Comparison of ENCODE assay signal across 9 mouse cellular contexts in genomic region chrX:71150551-71151001, GRCm38 (mm10). TPM values are rescaled to one million over a fixed set of nuclear protein-coding genes. Genes with fewer than 3 reads are reported as not detected.
DNase-seq lines count a peak whose midpoint lies in the region; ATAC-seq and TF ChIP-seq lines count a peak whose summit lies in the region.
"Had no signal": no experiment of that assay in that cellular context is flagged by ENCODE, and none has a peak within 500 bp of the region (broad histone marks: within the 10 kb centered on the region; RNA-seq: fewer than 3 reads in every experiment).

No protein-coding gene starts in this region.

- no peaks in the 10 kb centered on the region for H3K36me3 ChIP-seq in kidney, embryonic 15.5 days
- H3K36me3 ChIP-seq: liver, embryonic 13.5 days had no signal

- peaks cover 13% of the 10 kb centered on the region for H3K27me3 ChIP-seq in kidney, embryonic 15.5 days

- H3K27ac ChIP-seq in kidney, embryonic 15.5 days = no peak overlapping the region
- H3K27ac ChIP-seq in gastrocnemius, adult 2 months = peak overlapping the region; percentile 56
- H3K27ac ChIP-seq in layer of hippocampus, adult 2 months = no peak overlapping the region
- H3K27ac ChIP-seq: liver, embryonic 13.5 days had no signal

- peak; percentile 51 for DNase-seq in kidney, adult 18-20 months
- DNase-seq in adrenal gland, postnatal 25 days = peak; percentile 66
- peak; percentile 73 for DNase-seq in gastrocnemius, adult 2 months
- peak; percentile 27 to 38 for DNase-seq in layer of hippocampus, adult 2 months (ENCODE audit: low spot score in 2 of 2)
- DNase-seq in right cerebral cortex, postnatal 10 days (ENCODE audit: low spot score in 2 of 2) = peak; percentile 40 to 55
- DNase-seq in retina, postnatal 1 day = no peak
- no peak for DNase-seq in yolk sac, embryonic 10.5 days (ENCODE audit: low spot score)
- DNase-seq: liver, embryonic 13.5 days had no signal

- H3K4me2 ChIP-seq in kidney, embryonic 15.5 days = no peak overlapping the region
- H3K4me2 ChIP-seq: liver, embryonic 13.5 days had no signal

- WGBS in kidney, embryonic 15.5 days = 65% methylated on average over 4 of the region's 4 CpGs

- no peaks in the 10 kb centered on the region for H3K4me1 ChIP-seq in kidney, embryonic 15.5 days
- H3K4me1 ChIP-seq: liver, embryonic 13.5 days had no signal

- no peak for ATAC-seq in kidney, embryonic 15.5 days (replicated peaks; ENCODE audit: low FRiP score)

- no peak for TF ChIP-seq CTCF in gastrocnemius, adult 2 months (IDR thresholded peaks at IDR 0.05)
- no peak for TF ChIP-seq CTCF in layer of hippocampus, adult 2 months (conservative IDR thresholded peaks at IDR 0.05)

- no peaks in the 10 kb centered on the region for H3K9me3 ChIP-seq in kidney, embryonic 15.5 days (replicated peaks)
- H3K9me3 ChIP-seq: liver, embryonic 13.5 days had no signal

- H3K9ac ChIP-seq in kidney, embryonic 15.5 days = no peak overlapping the region
- H3K9ac ChIP-seq: liver, embryonic 13.5 days had no signal

- H3K4me3 ChIP-seq in kidney, embryonic 15.5 days (replicated peaks) = no peak overlapping the region
- peak overlapping the region; percentile 34 for H3K4me3 ChIP-seq in gastrocnemius, adult 2 months
- H3K4me3 ChIP-seq in layer of hippocampus, adult 2 months = no peak overlapping the region
- H3K4me3 ChIP-seq: liver, embryonic 13.5 days had no signal

- intact Hi-C loops in gastrocnemius, adult 2 months (cut with DNase I) = no loop called here

RNA-seq across cellular contexts. Expression of gene Mtm1, which starts 60.0 kb away (rescaled TPM):
- 5.2 and 5.7 TPM in 2 replicates for polyA plus RNA-seq in kidney, embryonic 15.5 days (2015; fragmentation: Nextera tagmentation; extraction: Ambion mirVana)
- 21.2 and 29.9 TPM in 2 replicates for total RNA-seq in adrenal gland, postnatal 25 days (2021)
- 10 to 100 TPM; 12.9 to 13.9 TPM for total RNA-seq in gastrocnemius, adult 2 months (2021)
- total RNA-seq in layer of hippocampus, adult 2 months (2021) = 1 to 10 TPM; 7.3 to 8.0 TPM

Comparison
In these comparisons a context has a peak if more than half of its experiments do, and no peak if none do; other contexts are left out.
1. DNase-seq: peak in kidney, adult 18-20 months (single experiment), adrenal gland, postnatal 25 days (single experiment), gastrocnemius, adult 2 months (single experiment), layer of hippocampus, adult 2 months (2 of 2) and right cerebral cortex, postnatal 10 days (2 of 2); none in retina, postnatal 1 day (single experiment) and yolk sac, embryonic 10.5 days (single experiment).